In genomic region chr16:39316752-39317594, GRCm38 (mm10) we compare ENCODE assay signal across 8 mouse cellular contexts.
DNase-seq lines count a peak whose midpoint lies in the region; ATAC-seq lines count a peak whose summit lies in the region.

No protein-coding gene starts in this region.

- H3K4me3 ChIP-seq in embryonic facial prominence, embryonic 11.5 days (ENCODE audit: low read depth, low read length), result no peak overlapping the region
- H3K4me3 ChIP-seq in hindbrain, embryonic 12.5 days, result no peak overlapping the region
- H3K4me3 ChIP-seq in neural tube, embryonic 11.5 days (ENCODE audit: low read depth, low read length), result no peak overlapping the region

- peak; percentile 25 for DNase-seq in gastrocnemius, postnatal 14 days
- no peak for DNase-seq in gastrocnemius, postnatal 25 days
- DNase-seq in adrenal gland, postnatal 25 days, result peak; percentile 63
- DNase-seq in embryonic facial prominence, embryonic 11.5 days (ENCODE audit: low spot score), result peak; percentile 83
- DNase-seq in left cerebral cortex, adult 18-20 months (ENCODE audit: low spot score in 2 of 2), result peak; percentile 80 to 90
- peak; percentile 75 for DNase-seq in neural tube, embryonic 11.5 days (ENCODE audit: low spot score)
- DNase-seq in natural killer cell, adult 2 months (ENCODE audit: low spot score in 2 of 2), result no peak

- H3K4me1 ChIP-seq in embryonic facial prominence, embryonic 11.5 days (ENCODE audit: control insufficient read depth, insufficient read depth, low read length), result no peaks in the 10 kb centered on the region
- H3K4me1 ChIP-seq in hindbrain, embryonic 12.5 days, result no peaks in the 10 kb centered on the region; the same call in 1 of the 2 replicates
- no peaks in the 10 kb centered on the region for H3K4me1 ChIP-seq in neural tube, embryonic 11.5 days (ENCODE audit: control insufficient read depth, insufficient read depth, low read length)

- intact Hi-C loops in gastrocnemius, postnatal 14 days (cut with DNase I; ENCODE audit: low total_unique reads), result no loop called here

- WGBS in embryonic facial prominence, embryonic 11.5 days, result 24% methylated on average over 15 of the region's 15 CpGs
- WGBS in hindbrain, embryonic 12.5 days, result 21% methylated on average over 15 of the region's 15 CpGs
- WGBS in neural tube, embryonic 11.5 days, result 29% methylated on average over 15 of the region's 15 CpGs

- H3K9ac ChIP-seq in embryonic facial prominence, embryonic 11.5 days (replicated peaks; ENCODE audit: low read length), result no peak overlapping the region
- no peak overlapping the region for H3K9ac ChIP-seq in hindbrain, embryonic 12.5 days
- H3K9ac ChIP-seq in neural tube, embryonic 11.5 days (ENCODE audit: low read length), result no peak overlapping the region

- no peak overlapping the region for H3K27ac ChIP-seq in embryonic facial prominence, embryonic 11.5 days (replicated peaks; ENCODE audit: low read depth, low read length)
- H3K27ac ChIP-seq in hindbrain, embryonic 12.5 days, result no peak overlapping the region
- H3K27ac ChIP-seq in neural tube, embryonic 11.5 days (ENCODE audit: low read depth, low read length), result no peak overlapping the region

- H3K27me3 ChIP-seq in embryonic facial prominence, embryonic 11.5 days (ENCODE audit: control insufficient read depth, insufficient read depth, low read length), result no peaks in the 10 kb centered on the region
- no peaks in the 10 kb centered on the region for H3K27me3 ChIP-seq in hindbrain, embryonic 12.5 days
- no peaks in the 10 kb centered on the region for H3K27me3 ChIP-seq in neural tube, embryonic 11.5 days (ENCODE audit: control insufficient read depth, insufficient read depth, low read length)

- no peaks in the 10 kb centered on the region for H3K9me3 ChIP-seq in embryonic facial prominence, embryonic 11.5 days (replicated peaks; ENCODE audit: control insufficient read depth, low read length)
- H3K9me3 ChIP-seq in hindbrain, embryonic 12.5 days (replicated peaks), result no peaks in the 10 kb centered on the region
- no peaks in the 10 kb centered on the region for H3K9me3 ChIP-seq in neural tube, embryonic 11.5 days (ENCODE audit: control insufficient read depth, low read length)

- peak; percentile 72 for ATAC-seq in embryonic facial prominence, embryonic 11.5 days (replicated peaks; ENCODE audit: insufficient number of reproducible peaks, low FRiP score, low TSS enrichment, low read depth)
- peak; percentile 80 for ATAC-seq in hindbrain, embryonic 12.5 days (ENCODE audit: low FRiP score)
- ATAC-seq in neural tube, embryonic 11.5 days (ENCODE audit: insufficient read depth, low FRiP score, low TSS enrichment), result peak; percentile 75; the same call in 1 of the 2 replicates

- no peaks in the 10 kb centered on the region for H3K36me3 ChIP-seq in embryonic facial prominence, embryonic 11.5 days (replicated peaks; ENCODE audit: control insufficient read depth, insufficient read depth, low read depth, low read length)
- H3K36me3 ChIP-seq in hindbrain, embryonic 12.5 days, result no peaks in the 10 kb centered on the region
- no peaks in the 10 kb centered on the region for H3K36me3 ChIP-seq in neural tube, embryonic 11.5 days (ENCODE audit: control insufficient read depth, insufficient read depth, low read length)

- H3K4me2 ChIP-seq in embryonic facial prominence, embryonic 11.5 days (ENCODE audit: low read depth, low read length), result no peak overlapping the region
- no peak overlapping the region for H3K4me2 ChIP-seq in hindbrain, embryonic 12.5 days (replicated peaks)
- H3K4me2 ChIP-seq in neural tube, embryonic 11.5 days (ENCODE audit: low read depth), result no peak overlapping the region

Comparison
In these comparisons a context has a peak if more than half of its experiments do, and no peak if none do; other contexts are left out.
1. DNase-seq: peak in gastrocnemius, postnatal 14 days (single experiment), adrenal gland, postnatal 25 days (single experiment), embryonic facial prominence, embryonic 11.5 days (single experiment), left cerebral cortex, adult 18-20 months (2 of 2) and neural tube, embryonic 11.5 days (single experiment); none in gastrocnemius, postnatal 25 days (single experiment) and natural killer cell, adult 2 months (0 of 2).
2. Peak in every context shown above with its lines, with median percentiles within 50 percentile points of each other: ATAC-seq.